Mouse (Mus musculus) left cerebral cortex, adult 9 months (tissue): ENCODE measurements at regions not wholly inside any gene's neighbourhood (a gene's known extent, or its start where the extent isn't known, plus 50 kb on each side); places are given as distances from the start of the nearest gene placed in this dataset.

Experiments
- DNase-seq, 2 experiments: peaks; one replicate each; pipeline ENCODE4 v3.0.0; 2022; ENCODE audit warnings: low spot score in 2 of 2

GRCm38 (mm10) chr5:59669153-59669552, 1951.4 kb downstream of the Pcdh7 start:
- DNase-seq: peak in 1 of 2 experiments; percentile 14

DNA sequence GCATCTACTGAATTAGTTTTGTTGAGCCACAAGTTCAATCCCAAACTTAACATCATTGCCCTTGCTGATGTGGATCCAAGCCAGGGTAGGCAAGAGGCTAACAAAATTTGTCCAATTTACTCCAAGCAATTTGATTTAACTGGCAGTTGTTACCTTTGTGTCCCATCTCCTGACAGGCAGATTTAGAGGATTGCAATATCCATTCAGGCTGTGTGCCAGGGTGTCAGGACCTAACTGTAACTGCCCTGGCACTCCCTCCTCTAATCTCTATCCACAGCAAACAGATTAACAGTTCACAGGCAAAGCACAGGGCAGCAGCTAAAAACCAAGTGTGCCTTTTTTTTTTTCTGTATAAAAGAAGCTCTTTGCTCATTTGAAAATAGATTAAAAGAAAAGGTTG, 1982.2 kb downstream of the Pcdh7 start:
- no peak for DNase-seq

DNA sequence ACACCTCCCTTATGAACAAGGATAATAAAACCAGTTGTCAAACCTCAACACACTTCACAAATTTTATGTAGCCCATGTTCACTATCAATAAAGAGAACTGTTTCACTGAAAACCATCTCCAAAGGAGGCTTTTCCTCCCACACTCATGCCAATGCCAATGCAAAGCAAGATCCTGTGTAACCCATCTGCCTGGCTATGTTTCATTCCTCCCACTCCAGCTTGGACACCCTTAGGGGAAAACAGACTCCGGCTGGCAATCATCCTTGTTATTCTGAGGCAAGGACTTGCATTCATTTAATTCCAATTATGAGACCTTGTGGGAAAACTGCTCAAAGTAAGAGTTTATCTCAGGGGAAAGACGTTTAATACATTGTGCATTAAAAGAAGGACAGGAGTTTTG, 1997.7 kb downstream of the Pcdh7 start:
- peak in 1 of 2 experiments; percentile 9 for DNase-seq

DNA sequence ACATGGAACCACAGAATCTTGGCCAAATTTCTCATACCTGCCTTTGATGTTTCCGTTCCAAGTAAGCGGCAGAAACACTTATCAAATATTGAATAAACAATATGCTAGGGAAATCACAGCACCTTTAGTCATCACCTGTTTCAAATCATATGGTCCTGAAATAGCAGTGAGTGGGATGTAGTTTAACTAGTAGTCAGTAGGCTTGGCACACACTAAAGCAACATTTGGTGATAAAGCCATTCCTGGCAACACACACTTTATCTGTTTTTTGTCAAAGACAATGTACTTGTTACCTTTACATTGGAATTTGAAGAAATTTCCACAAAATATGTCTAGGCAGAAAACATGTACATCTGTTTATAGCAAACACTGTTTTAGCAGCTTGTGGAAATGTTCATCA, 2038.5 kb downstream of the Pcdh7 start:
- peak in 1 of 2 experiments; percentile 5 for DNase-seq

GRCm38 (mm10) chr5:59756660-59757415, 2039.1 kb downstream of the Pcdh7 start:
- no peak for DNase-seq
